In genomic region chr6:65818039-65818747, GRCm38 (mm10) we compare ENCODE assay signal across 11 mouse cellular contexts. TPM values are rescaled to one million over a fixed set of nuclear protein-coding genes. Genes with fewer than 3 reads are reported as not detected.
DNase-seq lines count a peak whose midpoint lies in the region; ATAC-seq lines count a peak whose summit lies in the region.
"Had no signal": no experiment of that assay in that cellular context is flagged by ENCODE, and none has a peak within 500 bp of the region (broad histone marks: within the 10 kb centered on the region; RNA-seq: fewer than 3 reads in every experiment).

No protein-coding gene starts in this region.

- no peaks in the 10 kb centered on the region for H3K9me3 ChIP-seq in forebrain, embryonic 13.5 days (replicated peaks)
- H3K9me3 ChIP-seq in forebrain, embryonic 12.5 days = no peaks in the 10 kb centered on the region
- no peaks in the 10 kb centered on the region for H3K9me3 ChIP-seq in forebrain, embryonic 16.5 days (ENCODE audit: control insufficient read depth, low read length)
- H3K9me3 ChIP-seq: G1E had no signal

- no peaks in the 10 kb centered on the region for H3K4me1 ChIP-seq in forebrain, embryonic 13.5 days
- no peaks in the 10 kb centered on the region for H3K4me1 ChIP-seq in forebrain, embryonic 12.5 days
- no peaks in the 10 kb centered on the region for H3K4me1 ChIP-seq in forebrain, embryonic 16.5 days (replicated peaks; ENCODE audit: control insufficient read depth, insufficient read depth, low read length)

- no peak overlapping the region for H3K4me3 ChIP-seq in forebrain, embryonic 13.5 days
- no peak overlapping the region for H3K4me3 ChIP-seq in forebrain, embryonic 12.5 days (replicated peaks)
- no peak overlapping the region for H3K4me3 ChIP-seq in forebrain, embryonic 16.5 days (replicated peaks; ENCODE audit: low read length)

- no peak overlapping the region for H3K4me2 ChIP-seq in forebrain, embryonic 13.5 days
- H3K4me2 ChIP-seq in forebrain, embryonic 12.5 days = no peak overlapping the region
- no peak overlapping the region for H3K4me2 ChIP-seq in forebrain, embryonic 16.5 days (ENCODE audit: low read length)

- peak; percentile 13 for DNase-seq in thymus, postnatal 14 days
- DNase-seq in thymus, adult 18-20 months = no peak
- peak; percentile 34 for DNase-seq in telencephalon, adult 2 months (ENCODE audit: low read depth, low spot score)
- DNase-seq in urinary bladder, postnatal 14 days (ENCODE audit: low spot score) = no peak
- no peak for DNase-seq in liver
- DNase-seq: heart, adult 18-20 months had no signal

- no peaks in the 10 kb centered on the region for H3K36me3 ChIP-seq in forebrain, embryonic 13.5 days (ENCODE audit: poor library complexity, severe bottlenecking)
- no peaks in the 10 kb centered on the region for H3K36me3 ChIP-seq in forebrain, embryonic 12.5 days (replicated peaks)
- no peaks in the 10 kb centered on the region for H3K36me3 ChIP-seq in forebrain, embryonic 16.5 days (ENCODE audit: control insufficient read depth, insufficient read depth)
- H3K36me3 ChIP-seq: G1E had no signal

- WGBS in forebrain, embryonic 13.5 days = 78% methylated on average over 4 of the region's 4 CpGs
- WGBS in forebrain, embryonic 12.5 days = 76% methylated on average over 4 of the region's 4 CpGs
- whole genome bisulfite sequencing in forebrain, embryonic 16.5 days = 69% methylated on average over 4 of the region's 4 CpGs

- ATAC-seq in forebrain, embryonic 13.5 days = peak; percentile 62; the same call in 1 of the 2 replicates
- no peak for ATAC-seq in forebrain, embryonic 12.5 days (ENCODE audit: low FRiP score)
- peak; percentile 77 for ATAC-seq in forebrain, embryonic 16.5 days
- ATAC-seq: intestine, postnatal 0 days had no signal

- H3K27me3 ChIP-seq in forebrain, embryonic 13.5 days = no peaks in the 10 kb centered on the region
- H3K27me3 ChIP-seq in forebrain, embryonic 12.5 days = no peaks in the 10 kb centered on the region
- no peaks in the 10 kb centered on the region for H3K27me3 ChIP-seq in forebrain, embryonic 16.5 days (replicated peaks; ENCODE audit: control insufficient read depth, insufficient read depth, low read length)

- no peak overlapping the region for H3K9ac ChIP-seq in forebrain, embryonic 13.5 days
- H3K9ac ChIP-seq in forebrain, embryonic 12.5 days = no peak overlapping the region
- H3K9ac ChIP-seq in forebrain, embryonic 16.5 days (replicated peaks; ENCODE audit: low read depth, low read length) = no peak overlapping the region

- H3K27ac ChIP-seq in forebrain, embryonic 13.5 days = no peak overlapping the region
- H3K27ac ChIP-seq in forebrain, embryonic 12.5 days = no peak overlapping the region
- H3K27ac ChIP-seq in forebrain, embryonic 16.5 days (ENCODE audit: low read length) = no peak overlapping the region

RNA-seq across cellular contexts. Expression of gene Prdm5, which starts 39.4 kb away (rescaled TPM):
- 8.4 and 9.8 TPM in 2 replicates for polyA plus RNA-seq in forebrain, embryonic 13.5 days (2015; fragmentation: Nextera tagmentation; extraction: Ambion mirVana)
- 11.9 and 13.2 TPM in 2 replicates for polyA plus RNA-seq in forebrain, embryonic 12.5 days (2016; fragmentation: Nextera tagmentation; extraction: Ambion mirVana)
- polyA plus RNA-seq in forebrain, embryonic 16.5 days (2015; fragmentation: Nextera tagmentation; extraction: Ambion mirVana) = 5.5 and 6.1 TPM in 2 replicates
- polyA plus RNA-seq: G1E had no signal

Comparison
In these comparisons a context has a peak if more than half of its experiments do, and no peak if none do; other contexts are left out.
1. DNase-seq: peak in thymus, postnatal 14 days (single experiment) and telencephalon, adult 2 months (single experiment); none in thymus, adult 18-20 months (0 of 2), urinary bladder, postnatal 14 days (single experiment) and liver (single experiment).